Mouse (Mus musculus): ENCODE results near the gene Ppp6c. TPM values are rescaled to one million over a fixed set of nuclear protein-coding genes. Genes with fewer than 3 reads are reported as not detected.

Gene Ppp6c
- polyA plus RNA-seq, 1 experiment from 2014 or later, result 55.4 TPM

- 96% methylated on average over 4 of the region's 4 CpGs for WGBS
- no peaks in the 10 kb centered on the region for H3K9me3 ChIP-seq (replicated peaks; ENCODE audit: control insufficient read depth, low read length)
- peaks cover 6% of the 10 kb centered on the region; the same call in 1 of the 2 replicates for H3K4me1 ChIP-seq (ENCODE audit: control insufficient read depth, insufficient read depth, low read length)
- H3K27me3 ChIP-seq (ENCODE audit: control insufficient read depth, insufficient read depth, low read length), result no peaks in the 10 kb centered on the region
- ATAC-seq (replicated peaks; ENCODE audit: extremely low read depth, insufficient read depth, low FRiP score), result no peak
- H3K4me3 ChIP-seq (ENCODE audit: low read length), result no peak overlapping the region
- H3K9ac ChIP-seq (ENCODE audit: low read length), result no peak overlapping the region
- no peak overlapping the region for H3K4me2 ChIP-seq (ENCODE audit: low read depth, low read length)
- no peaks in the 10 kb centered on the region for H3K36me3 ChIP-seq (ENCODE audit: control insufficient read depth, insufficient read depth)
- H3K27ac ChIP-seq (ENCODE audit: low read length), result no peak overlapping the region
These were observed 9.1 kb downstream of the Ppp6c start for GRCm38 (mm10) chr2:39217150-39217549.

- ATAC-seq (replicated peaks; ENCODE audit: extremely low read depth, insufficient read depth, low FRiP score), result no peak
- Histone ChIP-seq H3K36me3 (ENCODE audit: control insufficient read depth, insufficient read depth) (no peaks in the 10 kb centered on the region; the same call in 1 of the 2 replicates), H3K9me3 (replicated peaks; ENCODE audit: control insufficient read depth, low read length) (no peaks in the 10 kb centered on the region), H3K4me3 (ENCODE audit: low read length) (no peak overlapping the region), H3K9ac (ENCODE audit: low read length) (no peak overlapping the region), H3K27ac (ENCODE audit: low read length) (no peak overlapping the region), H3K4me1 (ENCODE audit: control insufficient read depth, insufficient read depth, low read length) (peaks cover 6% of the 10 kb centered on the region; the same call in 1 of the 2 replicates), H3K27me3 (ENCODE audit: control insufficient read depth, insufficient read depth, low read length) (no peaks in the 10 kb centered on the region), H3K4me2 (ENCODE audit: low read depth, low read length) (no peak overlapping the region)
- 90% methylated on average over 4 of the region's 4 CpGs for WGBS
These were observed 15.5 kb downstream of the Ppp6c start for GRCm38 (mm10) chr2:39210738-39211137.

DNA sequence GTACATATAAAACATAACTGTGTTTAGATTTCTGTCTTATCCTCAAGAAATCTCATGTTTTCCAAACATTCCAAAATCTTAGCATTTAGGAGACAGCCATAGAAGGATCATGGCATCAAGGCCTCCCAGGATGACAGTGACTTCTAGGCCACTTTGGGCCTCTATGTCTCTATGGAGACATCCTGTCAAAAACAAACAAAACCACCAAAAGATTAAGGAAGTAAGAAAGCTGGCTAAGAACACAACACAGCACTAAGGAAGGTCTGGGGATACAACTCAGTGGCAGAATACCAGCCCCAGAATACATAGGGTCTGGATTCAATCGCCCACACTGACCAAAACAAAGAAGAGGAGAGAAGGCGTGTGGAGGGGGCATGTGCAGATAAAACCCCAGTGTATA, 22.9 kb downstream of the Ppp6c start:
- no peak overlapping the region for H3K9ac ChIP-seq (ENCODE audit: low read length)
- no peak overlapping the region for H3K27ac ChIP-seq (ENCODE audit: low read length)
- H3K36me3 ChIP-seq (ENCODE audit: control insufficient read depth, insufficient read depth), result peaks cover 20% of the 10 kb centered on the region
- no peak overlapping the region for H3K4me2 ChIP-seq (ENCODE audit: low read depth, low read length)
- 86% methylated on average over 2 of the region's 2 CpGs for WGBS
- no peak overlapping the region for H3K4me3 ChIP-seq (ENCODE audit: low read length)
- no peaks in the 10 kb centered on the region for H3K9me3 ChIP-seq (replicated peaks; ENCODE audit: control insufficient read depth, low read length)
- H3K27me3 ChIP-seq (ENCODE audit: control insufficient read depth, insufficient read depth, low read length), result no peaks in the 10 kb centered on the region
- peaks cover 2% of the 10 kb centered on the region; the same call in 1 of the 2 replicates for H3K4me1 ChIP-seq (ENCODE audit: control insufficient read depth, insufficient read depth, low read length)
- no peak for ATAC-seq (replicated peaks; ENCODE audit: extremely low read depth, insufficient read depth, low FRiP score)

GRCm38 (mm10) chr2:39194809-39195208, 31.4 kb downstream of the Ppp6c start:
- peaks cover 2% of the 10 kb centered on the region; the same call in 1 of the 2 replicates for H3K4me1 ChIP-seq (ENCODE audit: control insufficient read depth, insufficient read depth, low read length)
- no peak overlapping the region for H3K4me2 ChIP-seq (ENCODE audit: low read depth, low read length)
- peaks cover 18% of the 10 kb centered on the region for H3K36me3 ChIP-seq (ENCODE audit: control insufficient read depth, insufficient read depth)
- no peaks in the 10 kb centered on the region for H3K9me3 ChIP-seq (replicated peaks; ENCODE audit: control insufficient read depth, low read length)
- H3K9ac ChIP-seq (ENCODE audit: low read length), result no peak overlapping the region
- H3K27me3 ChIP-seq (ENCODE audit: control insufficient read depth, insufficient read depth, low read length), result no peaks in the 10 kb centered on the region
- 88% methylated on average over 2 of the region's 2 CpGs for WGBS
- ATAC-seq (replicated peaks; ENCODE audit: extremely low read depth, insufficient read depth, low FRiP score), result no peak
- H3K27ac ChIP-seq (ENCODE audit: low read length), result no peak overlapping the region
- no peak overlapping the region for H3K4me3 ChIP-seq (ENCODE audit: low read length)

DNA sequence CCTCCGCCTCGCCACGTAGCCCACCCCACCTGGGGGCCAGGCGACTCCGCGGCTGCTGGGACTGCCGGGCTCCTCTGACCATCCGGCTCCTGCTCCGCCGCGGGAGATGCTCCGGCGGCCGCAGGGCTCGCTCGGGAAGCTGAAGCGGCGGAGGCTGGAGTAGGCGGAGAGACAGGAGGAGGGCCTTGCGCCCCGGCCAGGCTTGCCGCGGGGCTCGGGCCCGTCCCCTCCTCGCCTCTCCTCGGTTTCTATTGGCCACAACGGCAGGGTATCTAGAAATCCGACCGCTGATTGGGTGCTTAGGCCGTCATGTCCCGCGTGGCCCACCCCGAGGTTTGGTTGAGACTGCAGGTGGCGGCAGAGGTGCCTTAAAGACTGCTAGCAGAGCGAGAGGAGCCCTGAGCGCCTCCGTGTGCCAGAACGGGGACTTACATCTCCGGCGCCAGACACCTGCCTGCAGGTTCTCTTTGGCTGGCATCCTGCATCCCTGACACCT, 35.6 kb downstream of the Ppp6c start, which contains the start of gene Scai:
TSS of gene Scai (minus strand) at position 174 of the 496 bp plus-strand sequence.
- H3K4me2 ChIP-seq (ENCODE audit: low read depth, low read length), result peak within 1 kb of the TSS; percentile 95
- 0% methylated on average over 41 of the region's 41 CpGs for WGBS
- peak within 1 kb of the TSS; percentile 80 for H3K9ac ChIP-seq (ENCODE audit: low read length)
- H3K36me3 ChIP-seq (ENCODE audit: control insufficient read depth, insufficient read depth), result peaks cover 5% of the 10 kb centered on the region; the same call in 1 of the 2 replicates
- peaks cover 6% of the 10 kb centered on the region; the same call in 1 of the 2 replicates for H3K4me1 ChIP-seq (ENCODE audit: control insufficient read depth, insufficient read depth, low read length)
- peak within 1 kb of the TSS; percentile 92 for H3K27ac ChIP-seq (ENCODE audit: low read length)
- no peaks in the 10 kb centered on the region for H3K9me3 ChIP-seq (replicated peaks; ENCODE audit: control insufficient read depth, low read length)
- peak; percentile 100 for ATAC-seq (replicated peaks; ENCODE audit: extremely low read depth, insufficient read depth, low FRiP score)
- H3K27me3 ChIP-seq (ENCODE audit: control insufficient read depth, insufficient read depth, low read length), result no peaks in the 10 kb centered on the region
- peak within 1 kb of the TSS; percentile 86 for H3K4me3 ChIP-seq (ENCODE audit: low read length)

GRCm38 (mm10) chr2:39189961-39190560, 36.2 kb downstream of the Ppp6c start:
- under 1% methylated on average over 32 of the region's 39 CpGs for WGBS
- Histone ChIP-seq H3K9ac (ENCODE audit: low read length) (peak overlapping the region; percentile 80), H3K36me3 (ENCODE audit: control insufficient read depth, insufficient read depth) (peaks cover 5% of the 10 kb centered on the region; the same call in 1 of the 2 replicates), H3K4me1 (ENCODE audit: control insufficient read depth, insufficient read depth, low read length) (peaks cover 6% of the 10 kb centered on the region; the same call in 1 of the 2 replicates), H3K4me2 (ENCODE audit: low read depth, low read length) (peak overlapping the region; percentile 95), H3K9me3 (replicated peaks; ENCODE audit: control insufficient read depth, low read length) (no peaks in the 10 kb centered on the region), H3K27me3 (ENCODE audit: control insufficient read depth, insufficient read depth, low read length) (no peaks in the 10 kb centered on the region), H3K4me3 (ENCODE audit: low read length) (peak overlapping the region; percentile 86), H3K27ac (ENCODE audit: low read length) (peak overlapping the region; percentile 92)
- ATAC-seq (replicated peaks; ENCODE audit: extremely low read depth, insufficient read depth, low FRiP score), result peak; percentile 75

GRCm38 (mm10) chr2:39185942-39186341, 40.3 kb downstream of the Ppp6c start:
- no peaks in the 10 kb centered on the region for H3K9me3 ChIP-seq (replicated peaks; ENCODE audit: control insufficient read depth, low read length)
- peaks cover 4% of the 10 kb centered on the region; the same call in 1 of the 2 replicates for H3K36me3 ChIP-seq (ENCODE audit: control insufficient read depth, insufficient read depth)
- H3K4me2 ChIP-seq (ENCODE audit: low read depth, low read length), result no peak overlapping the region
- no peak overlapping the region for H3K9ac ChIP-seq (ENCODE audit: low read length)
- H3K27ac ChIP-seq (ENCODE audit: low read length), result no peak overlapping the region
- WGBS, result 65% methylated on average over 3 of the region's 3 CpGs
- H3K4me3 ChIP-seq (ENCODE audit: low read length), result no peak overlapping the region
- no peaks in the 10 kb centered on the region for H3K27me3 ChIP-seq (ENCODE audit: control insufficient read depth, insufficient read depth, low read length)
- no peak for ATAC-seq (replicated peaks; ENCODE audit: extremely low read depth, insufficient read depth, low FRiP score)
- peaks cover 6% of the 10 kb centered on the region; the same call in 1 of the 2 replicates for H3K4me1 ChIP-seq (ENCODE audit: control insufficient read depth, insufficient read depth, low read length)

GRCm38 (mm10) chr2:39183587-39183986, 42.7 kb downstream of the Ppp6c start:
- ATAC-seq (replicated peaks; ENCODE audit: extremely low read depth, insufficient read depth, low FRiP score), result no peak
- Histone ChIP-seq H3K36me3 (ENCODE audit: control insufficient read depth, insufficient read depth) (peaks cover 4% of the 10 kb centered on the region; the same call in 1 of the 2 replicates), H3K4me3 (ENCODE audit: low read length) (no peak overlapping the region), H3K27ac (ENCODE audit: low read length) (no peak overlapping the region), H3K27me3 (ENCODE audit: control insufficient read depth, insufficient read depth, low read length) (no peaks in the 10 kb centered on the region), H3K9ac (ENCODE audit: low read length) (no peak overlapping the region), H3K4me1 (ENCODE audit: control insufficient read depth, insufficient read depth, low read length) (no peaks in the 10 kb centered on the region), H3K9me3 (replicated peaks; ENCODE audit: control insufficient read depth, low read length) (no peaks in the 10 kb centered on the region), H3K4me2 (ENCODE audit: low read depth, low read length) (no peak overlapping the region)
- WGBS, result 90% methylated on average over 2 of the region's 2 CpGs

- no peak overlapping the region for H3K4me3 ChIP-seq (ENCODE audit: low read length)
- H3K9ac ChIP-seq (ENCODE audit: low read length), result no peak overlapping the region
- H3K27ac ChIP-seq (ENCODE audit: low read length), result no peak overlapping the region
- no peaks in the 10 kb centered on the region for H3K36me3 ChIP-seq (ENCODE audit: control insufficient read depth, insufficient read depth)
- 93% methylated on average over 1 of the region's 1 CpGs for WGBS
- no peak overlapping the region for H3K4me2 ChIP-seq (ENCODE audit: low read depth, low read length)
- H3K9me3 ChIP-seq (replicated peaks; ENCODE audit: control insufficient read depth, low read length), result no peaks in the 10 kb centered on the region
- no peaks in the 10 kb centered on the region for H3K27me3 ChIP-seq (ENCODE audit: control insufficient read depth, insufficient read depth, low read length)
- H3K4me1 ChIP-seq (ENCODE audit: control insufficient read depth, insufficient read depth, low read length), result peaks cover 4% of the 10 kb centered on the region
- ATAC-seq (replicated peaks; ENCODE audit: extremely low read depth, insufficient read depth, low FRiP score), result no peak
These were observed 65.3 kb downstream of the Ppp6c start for GRCm38 (mm10) chr2:39160996-39161395.
